Mouse (Mus musculus) heart, adult 8-10 months (tissue): ENCODE results near the gene Pla2g2f. TPM values are rescaled to one million over a fixed set of nuclear protein-coding genes. Genes with fewer than 3 reads are reported as not detected.

Experiments
- DNase-seq: peaks from one replicate; pipeline ENCODE4 v3.0.0; 2022; ENCODE audit warnings: low spot score
- total RNA-seq, 4 experiments: library from RNA; stranded (reverse); gene quantifications; 2 replicates each; pipeline ENCODE4 v1.2.4; 2022

Gene Pla2g2f
- total RNA-seq, 4 experiments from 2014 or later, result 0.34 to 0.63 (median 0.55) TPM

DNA sequence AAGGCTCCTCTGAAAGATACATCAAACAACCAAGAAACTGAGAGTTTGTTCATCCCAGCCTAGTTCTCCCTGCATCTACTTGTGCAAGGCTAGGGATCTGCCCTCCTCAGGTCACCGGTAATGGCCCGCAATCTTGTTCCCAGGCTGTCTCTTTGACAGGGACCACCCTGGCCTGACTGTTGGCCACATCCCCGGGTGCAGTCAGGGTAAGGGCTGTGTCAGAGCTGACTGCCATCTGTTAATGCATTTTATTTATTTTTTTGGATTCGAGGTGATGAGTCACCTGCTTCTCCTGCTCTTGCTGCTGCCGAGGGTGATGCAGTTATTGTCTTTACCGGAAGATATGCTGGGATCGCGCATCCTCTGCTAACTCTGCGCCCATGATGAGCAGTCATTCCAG, 40.7 kb downstream of the Pla2g2f start:
- no peak for DNase-seq

DNA sequence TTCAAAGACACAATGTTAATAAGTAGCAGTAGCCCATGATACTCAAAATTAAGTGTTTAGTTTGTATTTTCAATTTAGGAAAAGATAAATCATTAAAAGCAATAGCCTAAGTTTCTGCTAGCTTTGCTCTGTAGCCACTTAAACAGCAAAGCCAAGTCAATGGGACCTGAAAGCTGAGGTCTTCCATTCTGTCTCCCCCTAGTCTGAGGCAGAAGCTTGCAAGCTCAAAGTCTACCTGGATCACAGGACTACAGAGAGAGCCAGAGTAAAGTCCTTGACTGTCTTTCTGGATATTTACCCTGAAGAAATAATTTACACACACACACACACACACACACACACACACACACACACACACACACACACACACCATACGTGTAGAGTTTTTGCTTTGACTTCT, 43.2 kb downstream of the Pla2g2f start:
- DNase-seq, result no peak

DNA sequence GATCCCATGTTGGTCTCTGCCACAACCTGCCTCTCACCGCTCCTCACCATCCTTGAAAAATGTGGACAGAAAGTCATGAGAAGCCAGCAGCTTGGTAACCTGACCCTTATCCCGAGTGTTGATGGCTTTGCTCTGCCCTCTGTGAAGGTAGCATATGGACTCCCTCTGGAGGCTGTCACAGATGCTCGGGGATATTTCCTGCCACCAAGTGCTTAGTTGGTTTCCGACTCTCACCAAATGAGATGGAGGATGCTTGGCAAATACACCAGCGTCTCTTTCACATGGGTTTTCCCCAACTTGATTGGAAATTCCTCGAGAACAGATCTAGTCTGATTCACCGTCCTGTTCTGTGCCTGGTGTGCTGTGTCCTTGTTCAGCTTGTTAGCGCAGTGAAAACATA, 44.8 kb downstream of the Pla2g2f start:
- no peak for DNase-seq

DNA sequence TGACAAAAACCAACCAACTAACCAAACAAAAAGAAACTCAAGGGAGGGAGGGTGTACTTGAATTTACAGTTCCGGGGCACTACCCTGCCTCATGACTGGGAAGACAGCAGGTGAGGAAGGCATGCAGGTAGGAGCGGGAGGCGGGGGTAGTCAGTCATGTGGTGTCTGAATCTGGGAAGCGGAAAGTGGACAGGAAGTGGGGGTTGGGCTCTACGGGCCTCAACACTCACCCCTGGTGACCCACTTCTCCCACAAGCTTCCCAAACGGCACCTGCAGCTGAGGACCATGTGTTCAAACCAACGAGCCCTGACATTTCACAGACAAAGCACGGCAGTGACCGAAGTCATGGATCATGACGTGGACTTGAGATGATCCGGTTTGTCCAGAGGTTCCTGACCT, 45.3 kb downstream of the Pla2g2f start:
- DNase-seq, result no peak

DNA sequence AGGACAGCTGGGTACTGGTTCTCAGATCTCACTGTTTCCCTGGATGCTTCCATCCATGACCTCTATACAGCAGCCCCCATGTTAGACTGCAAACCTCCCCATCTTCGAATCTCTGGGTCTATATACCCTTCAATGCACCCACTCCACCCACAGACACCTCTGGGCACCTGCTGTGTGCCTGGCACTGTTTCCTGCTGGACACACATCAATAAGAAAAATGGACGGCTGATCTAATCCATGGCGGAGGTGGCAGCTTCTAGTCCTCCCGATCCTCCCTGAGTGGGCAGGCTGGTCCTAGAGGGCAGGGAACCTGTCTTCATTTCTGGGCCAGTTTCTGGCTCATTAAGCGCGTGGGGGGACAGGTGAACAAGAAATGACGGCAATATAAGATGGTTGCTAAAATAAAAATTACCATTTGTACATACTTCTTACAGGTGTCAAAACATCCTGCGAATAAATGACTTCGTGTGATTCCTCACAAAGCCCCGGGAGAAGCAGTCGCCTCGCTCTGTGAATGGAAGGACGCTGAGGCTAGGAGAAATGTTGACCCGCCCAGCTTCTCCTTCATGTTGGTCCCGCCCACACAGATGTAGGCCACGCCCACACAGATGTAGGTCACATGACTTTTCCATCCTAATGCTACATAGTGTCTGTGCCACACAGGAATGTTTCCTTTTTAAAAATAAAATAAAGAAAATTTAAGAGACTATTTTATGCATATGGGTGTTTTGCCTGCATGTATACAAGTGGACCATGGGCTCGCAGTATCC, 46.2 kb downstream of the Pla2g2f start:
- DNase-seq, result no peak

- no peak for DNase-seq
These were observed 46.8 kb downstream of the Pla2g2f start for GRCm38 (mm10) chr4:138710633-138711032.

DNA sequence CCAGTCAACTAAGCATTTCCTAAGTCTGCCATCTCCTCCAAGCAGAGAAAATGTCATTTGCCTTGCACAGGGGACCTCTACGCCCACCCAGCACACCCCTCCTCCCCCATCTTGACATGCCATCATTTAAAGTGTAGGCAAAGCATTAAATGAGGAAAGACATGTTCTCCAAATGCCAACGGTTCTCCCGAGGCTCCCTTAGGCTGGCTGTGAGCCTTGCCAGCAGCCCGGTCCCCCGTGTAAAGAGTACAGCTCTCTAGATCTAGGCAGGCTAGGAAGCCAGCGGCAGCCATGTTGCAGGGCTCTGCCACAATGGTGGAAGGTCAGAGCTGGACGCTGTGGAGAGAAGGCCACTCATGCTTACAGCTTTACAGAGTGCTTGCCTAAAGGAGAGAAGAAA, 47.5 kb downstream of the Pla2g2f start:
- DNase-seq, result no peak

- DNase-seq, result no peak
These were observed 48.2 kb downstream of the Pla2g2f start for GRCm38 (mm10) chr4:138709246-138709645.

- DNase-seq, result peak; percentile 21
These were observed 48.8 kb downstream of the Pla2g2f start for GRCm38 (mm10) chr4:138708636-138709035.

DNA sequence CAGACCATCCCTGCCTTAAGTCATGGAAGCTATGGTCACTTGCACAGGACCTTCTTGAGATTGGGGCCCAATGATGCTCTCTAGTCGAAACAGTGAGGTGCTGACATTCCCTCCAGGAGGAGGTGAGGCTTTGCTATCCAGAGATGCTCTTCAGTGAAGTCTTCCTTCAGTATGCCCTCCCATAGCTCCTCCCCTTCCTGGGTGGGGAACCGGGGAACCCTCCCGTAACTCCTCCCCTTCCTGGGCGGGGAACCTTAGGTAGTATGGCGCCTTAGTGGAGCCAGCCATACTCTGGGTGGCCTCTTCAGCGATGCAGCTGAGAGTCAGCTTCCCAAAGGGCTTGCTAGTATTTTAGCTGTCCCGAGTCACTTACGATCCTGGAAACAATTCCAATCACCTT, 50.8 kb downstream of the Pla2g2f start:
- DNase-seq, result no peak

- DNase-seq, result no peak
These were observed 53.3 kb downstream of the Pla2g2f start for GRCm38 (mm10) chr4:138704169-138704568.

GRCm38 (mm10) chr4:138703591-138703990, 53.8 kb downstream of the Pla2g2f start:
- DNase-seq, result no peak

GRCm38 (mm10) chr4:138702528-138702927, 54.9 kb downstream of the Pla2g2f start:
- DNase-seq, result no peak

GRCm38 (mm10) chr4:138702031-138702430, 55.4 kb downstream of the Pla2g2f start:
- no peak for DNase-seq

DNA sequence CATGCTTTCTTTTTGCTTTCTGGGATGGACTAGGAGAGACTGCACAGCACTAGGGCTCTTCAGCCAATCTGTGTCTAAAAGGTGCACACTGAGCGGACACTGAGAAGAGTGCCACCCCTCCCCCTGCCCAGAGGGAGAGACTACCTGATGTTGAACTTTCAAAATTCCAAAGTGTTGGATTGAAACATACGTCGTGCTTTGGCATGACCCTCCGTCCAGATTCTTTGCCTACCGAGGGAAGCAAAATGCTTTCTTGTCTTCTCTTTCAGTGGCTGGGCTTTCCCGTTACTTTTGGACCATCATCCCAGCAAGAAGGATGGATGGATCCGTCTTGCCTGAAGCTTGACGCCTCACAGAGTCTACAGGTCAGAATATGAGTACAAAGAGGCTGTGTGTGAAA, 56.3 kb downstream of the Pla2g2f start:
- DNase-seq, result no peak

Other genes with a start within 250 kb of the Pla2g2f start
- not detected for gene Vwa5b1, start 121.7 kb downstream of the Pla2g2f start, total RNA-seq
- under 1 TPM in 2 of 4 experiments, not detected in 2; 0.17 to 0.19 TPM for gene Pla2g2c, start 32.8 kb downstream of the Pla2g2f start, total RNA-seq
- gene Ubxn10, start 20.5 kb downstream of the Pla2g2f start, total RNA-seq, result 1 to 10 TPM; 2.3 to 3.3 (median 2.8) TPM
- 1 to 10 TPM in 2 of 4 experiments, under 1 TPM in 1, not detected in 1; 0.44 to 1.9 (median 1.2) TPM for gene Pla2g2d, start 18.1 kb upstream of the Pla2g2f start, total RNA-seq
- gene Pla2g5, start 105.9 kb upstream of the Pla2g2f start, total RNA-seq, result 10 to 100 TPM; 32.9 to 44.0 (median 38.3) TPM
- not detected for gene Gm13030, start 116.3 kb upstream of the Pla2g2f start, total RNA-seq
- gene Pla2g2e, start 120.3 kb upstream of the Pla2g2f start, total RNA-seq, result 1 to 10 TPM in 1 of 4 experiments, not detected in 3; 2.0 TPM
- 10 to 100 TPM in 1 of 4 experiments, 1 to 10 TPM in 3; 9.6 to 14.6 (median 9.9) TPM for gene Otud3, start 156.3 kb upstream of the Pla2g2f start, total RNA-seq
- under 1 TPM in 1 of 4 experiments, not detected in 3; 0.23 TPM for gene Rnf186, start 209.5 kb upstream of the Pla2g2f start, total RNA-seq
- gene Tmco4, start 215.3 kb upstream of the Pla2g2f start, total RNA-seq, result 10 to 100 TPM in 3 of 4 experiments, 1 to 10 TPM in 1; 9.9 to 13.6 (median 11.7) TPM